Mouse (Mus musculus) heart, embryonic 13.5 days (tissue): ENCODE data around the gene Mylk. TPM values are rescaled to one million over a fixed set of nuclear protein-coding genes. Genes with fewer than 3 reads are reported as not detected.

Experiments used
- ATAC-seq: fragments of 200-750 bp; cut with Nextera tagmentation; 2 replicates; pipeline ENCODE4 v1.8.0; 2017; ENCODE audit warnings: moderate TSS enrichment; ENCODE audit not compliant: insufficient number of reproducible peaks, low FRiP score, low TSS enrichment; ENCODE audit errors: extremely low read depth
- H3K27ac ChIP-seq: fragments of 300-500 bp; sonication (generic); replicated peaks from 2 replicates; pipeline ENCODE4 v1.5.1; 2015; ENCODE audit warnings: moderate library complexity, mild to moderate bottlenecking, inconsistent platforms
- H3K27me3 ChIP-seq: fragments of 300-500 bp; sonication (generic); replicated peaks from 2 replicates; pipeline ENCODE4 v1.6.1; 2015; ENCODE audit warnings: mild to moderate bottlenecking, inconsistent platforms
- H3K36me3 ChIP-seq: fragments of 300-500 bp; sonication (generic); 2 replicates; pipeline ENCODE4 v1.6.1; 2015; ENCODE audit warnings: mild to moderate bottlenecking, inconsistent platforms
- H3K4me1 ChIP-seq: fragments of 300-500 bp; sonication (generic); 2 replicates; pipeline ENCODE4 v1.6.1; 2015; ENCODE audit warnings: inconsistent platforms
- H3K4me2 ChIP-seq: fragments of 300-500 bp; sonication (generic); 2 replicates; pipeline ENCODE4 v1.6.1; 2015; ENCODE audit warnings: inconsistent platforms, mild to moderate bottlenecking, moderate library complexity
- H3K4me3 ChIP-seq: fragments of 300-500 bp; sonication (generic); 2 replicates; pipeline ENCODE4 v1.5.1; 2015; ENCODE audit warnings: moderate library complexity, mild to moderate bottlenecking, inconsistent platforms
- H3K9ac ChIP-seq: fragments of 300-500 bp; sonication (generic); 2 replicates; pipeline ENCODE4 v1.6.1; 2015; ENCODE audit warnings: inconsistent platforms, mild to moderate bottlenecking, moderate library complexity
- H3K9me3 ChIP-seq: fragments of 300-500 bp; sonication (generic); 2 replicates; pipeline ENCODE4 v1.6.1; 2016; ENCODE audit warnings: inconsistent platforms
- WGBS: fragments of 180-500 bp; shearing (Covaris S2); methylation state at CpG from one replicate; pipeline ENCODE4 v1.1.7; 2015; ENCODE audit warnings: mixed read lengths; 5-methylcytosine and 5-hydroxymethylcytosine counted together
- polyA plus RNA-seq: library from polyadenylated mRNA; unstranded; fragments of >200 nt; fragmentation: Nextera tagmentation; extraction: Ambion mirVana; gene quantifications from 2 replicates; pipeline ENCODE4 v1.2.1, GENCODE M21; 2015

Mylk gene
- polyA plus RNA-seq, 1 experiment from 2014 or later = 9.1 TPM

- peaks cover 35% of the 10 kb centered on the region for H3K27me3 ChIP-seq
- H3K4me2 ChIP-seq = no peak overlapping the region
- ATAC-seq = no peak
- no peak overlapping the region for H3K4me3 ChIP-seq
- H3K36me3 ChIP-seq = no peaks in the 10 kb centered on the region
- H3K4me1 ChIP-seq = peaks cover 11% of the 10 kb centered on the region
- 38% methylated on average over 2 of the region's 2 CpGs for WGBS
- H3K9ac ChIP-seq = no peak overlapping the region
- no peaks in the 10 kb centered on the region for H3K9me3 ChIP-seq
- H3K27ac ChIP-seq = no peak overlapping the region
These were observed 2.1 kb upstream of the Mylk start for GRCm38 (mm10) chr16:34742930-34743329.

DNA sequence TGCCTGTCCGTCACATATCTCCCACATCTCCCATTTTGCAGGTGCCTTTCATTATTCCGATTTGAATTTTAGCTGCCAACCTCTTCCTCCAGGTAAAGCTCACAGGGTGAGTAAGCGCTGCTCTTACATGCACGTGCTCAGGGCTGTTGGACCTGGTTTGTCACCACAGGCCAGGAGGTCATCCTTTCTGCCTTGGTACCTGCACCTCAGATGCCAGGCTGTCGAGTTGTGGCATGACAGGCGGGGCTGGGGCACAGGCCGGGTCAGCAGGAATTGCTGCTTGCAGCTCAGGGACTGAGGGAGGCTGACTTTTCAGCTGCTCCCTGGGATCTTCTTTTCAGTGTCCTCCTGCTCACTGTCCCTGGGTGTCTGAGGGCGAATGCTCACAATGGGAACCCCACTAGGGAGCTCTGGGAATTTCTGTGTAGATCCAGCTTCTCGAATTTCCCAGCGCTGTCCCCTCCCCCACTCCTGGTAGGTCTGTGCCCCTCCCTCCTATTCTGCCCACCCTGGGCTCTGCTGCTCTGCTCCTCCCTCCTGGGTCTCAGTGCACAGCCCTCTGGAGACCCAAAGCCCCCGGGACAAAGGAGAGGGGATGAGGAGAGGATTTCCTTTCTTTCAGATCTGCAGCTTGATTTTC, 3.2 kb downstream of the Mylk start:
- no peak for ATAC-seq
- peaks cover 15% of the 10 kb centered on the region for H3K4me1 ChIP-seq
- 31% methylated on average over 11 of the region's 11 CpGs for WGBS
- no peaks in the 10 kb centered on the region for H3K9me3 ChIP-seq
- H3K36me3 ChIP-seq = no peaks in the 10 kb centered on the region
- H3K4me3 ChIP-seq = no peak overlapping the region
- no peak overlapping the region for H3K4me2 ChIP-seq
- H3K9ac ChIP-seq = no peak overlapping the region
- H3K27ac ChIP-seq = no peak overlapping the region
- peaks cover 34% of the 10 kb centered on the region for H3K27me3 ChIP-seq

GRCm38 (mm10) chr16:34749536-34749935, 4.5 kb downstream of the Mylk start:
- Histone ChIP-seq H3K36me3 (no peaks in the 10 kb centered on the region), H3K4me1 (peaks cover 15% of the 10 kb centered on the region), H3K4me3 (no peak overlapping the region), H3K4me2 (no peak overlapping the region), H3K9ac (no peak overlapping the region), H3K9me3 (no peaks in the 10 kb centered on the region), H3K27me3 (peaks cover 23% of the 10 kb centered on the region), H3K27ac (no peak overlapping the region)
- WGBS = 79% methylated on average over 4 of the region's 4 CpGs
- no peak for ATAC-seq

DNA sequence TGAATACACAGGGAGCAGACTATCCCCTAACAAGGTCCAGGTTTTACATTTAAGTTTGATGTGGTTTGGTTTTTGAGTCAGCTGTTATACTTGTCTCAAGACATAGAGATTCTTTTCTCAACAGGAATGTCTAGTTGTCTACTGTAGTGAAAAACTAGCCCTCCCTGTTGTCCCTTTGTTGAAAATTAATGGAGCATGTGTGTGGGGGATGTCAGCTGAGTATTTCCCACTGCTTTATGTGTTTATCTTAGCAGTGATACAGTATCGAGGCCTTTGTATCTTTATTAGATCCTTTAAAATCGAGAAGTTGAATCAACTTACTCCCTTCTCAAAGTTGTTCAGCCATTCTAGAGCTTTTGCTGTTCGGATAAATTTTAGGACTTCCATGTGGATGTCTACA, 7.0 kb downstream of the Mylk start:
- 0 out of 2 replicates have a peak, but pooled peaks cover 5% of the 10 kb centered on the region for H3K4me1 ChIP-seq
- no peaks in the 10 kb centered on the region for H3K9me3 ChIP-seq
- no peak overlapping the region for H3K9ac ChIP-seq
- H3K4me2 ChIP-seq = no peak overlapping the region
- ATAC-seq = no peak
- H3K27me3 ChIP-seq = peaks cover 8% of the 10 kb centered on the region; the same call in 1 of the 2 replicates
- H3K4me3 ChIP-seq = no peak overlapping the region
- 66% methylated on average over 3 of the region's 3 CpGs for WGBS
- H3K27ac ChIP-seq = no peak overlapping the region
- no peaks in the 10 kb centered on the region for H3K36me3 ChIP-seq

GRCm38 (mm10) chr16:34752977-34753376, 8.0 kb downstream of the Mylk start:
- H3K27ac ChIP-seq = no peak overlapping the region
- WGBS = 77% methylated on average over 3 of the region's 3 CpGs
- no peak for ATAC-seq
- H3K9me3 ChIP-seq = no peaks in the 10 kb centered on the region
- H3K4me3 ChIP-seq = no peak overlapping the region
- H3K9ac ChIP-seq = no peak overlapping the region
- peaks cover 1% of the 10 kb centered on the region; the same call in 1 of the 2 replicates for H3K27me3 ChIP-seq
- H3K36me3 ChIP-seq = no peaks in the 10 kb centered on the region
- H3K4me2 ChIP-seq = no peak overlapping the region
- H3K4me1 ChIP-seq = 0 out of 2 replicates have a peak, but pooled peaks cover 5% of the 10 kb centered on the region

DNA sequence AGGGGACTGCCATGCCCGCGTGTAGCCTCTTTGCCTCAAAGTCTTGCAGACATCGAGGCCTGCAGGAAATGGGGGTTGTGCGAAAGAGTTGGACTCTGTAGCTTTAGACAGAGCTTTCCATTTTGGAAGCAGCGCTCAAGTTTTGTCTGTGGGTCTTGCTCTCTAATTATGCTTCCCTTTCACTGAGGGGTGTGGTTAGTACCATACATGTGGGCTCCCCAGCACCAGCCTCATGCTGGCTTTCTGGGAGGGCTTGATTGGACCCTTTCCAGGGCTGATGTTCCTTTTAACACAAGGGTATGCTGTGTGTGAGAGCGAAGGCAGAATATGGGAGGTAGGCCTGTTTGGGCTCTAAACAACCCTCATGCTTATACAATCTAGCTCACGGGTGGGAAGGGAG, 12.0 kb downstream of the Mylk start:
- H3K4me1 ChIP-seq = no peaks in the 10 kb centered on the region
- 78% methylated on average over 7 of the region's 7 CpGs for WGBS

GRCm38 (mm10) chr16:34758205-34758604, 13.2 kb downstream of the Mylk start:
- no peaks in the 10 kb centered on the region for H3K27me3 ChIP-seq
- 55% methylated on average over 5 of the region's 5 CpGs for WGBS
- H3K4me3 ChIP-seq = no peak overlapping the region
- H3K4me2 ChIP-seq = no peak overlapping the region
- H3K4me1 ChIP-seq = no peaks in the 10 kb centered on the region
- H3K9ac ChIP-seq = no peak overlapping the region
- H3K9me3 ChIP-seq = no peaks in the 10 kb centered on the region
- ATAC-seq = no peak
- H3K27ac ChIP-seq = no peak overlapping the region
- no peaks in the 10 kb centered on the region for H3K36me3 ChIP-seq

More for the DNA sequence above, 12.0 kb downstream of the Mylk start:
- no peak for ATAC-seq
- Histone ChIP-seq H3K27ac (no peak overlapping the region), H3K9me3 (no peaks in the 10 kb centered on the region), H3K9ac (no peak overlapping the region), H3K4me3 (no peak overlapping the region), H3K4me2 (no peak overlapping the region), H3K36me3 (no peaks in the 10 kb centered on the region), H3K27me3 (no peaks in the 10 kb centered on the region)

GRCm38 (mm10) chr16:34763959-34764591, 19.1 kb downstream of the Mylk start:
- ATAC-seq = no peak
- Histone ChIP-seq H3K9ac (no peak overlapping the region), H3K27ac (no peak overlapping the region), H3K4me1 (0 out of 2 replicates have a peak, but pooled peaks cover 5% of the 10 kb centered on the region), H3K27me3 (no peaks in the 10 kb centered on the region), H3K4me3 (no peak overlapping the region), H3K9me3 (no peaks in the 10 kb centered on the region), H3K36me3 (no peaks in the 10 kb centered on the region), H3K4me2 (no peak overlapping the region)
- 67% methylated on average over 9 of the region's 9 CpGs for WGBS

- Histone ChIP-seq H3K36me3 (no peaks in the 10 kb centered on the region), H3K4me3 (no peak overlapping the region), H3K27me3 (no peaks in the 10 kb centered on the region), H3K4me1 (0 out of 2 replicates have a peak, but pooled peaks cover 5% of the 10 kb centered on the region), H3K9me3 (no peaks in the 10 kb centered on the region), H3K9ac (no peak overlapping the region), H3K27ac (no peak overlapping the region), H3K4me2 (no peak overlapping the region)
- no peak for ATAC-seq
- WGBS = 67% methylated on average over 1 of the region's 1 CpGs
These were observed 20.7 kb downstream of the Mylk start for GRCm38 (mm10) chr16:34765666-34766065.

- 82% methylated on average over 1 of the region's 1 CpGs for WGBS
- Histone ChIP-seq H3K36me3 (no peaks in the 10 kb centered on the region), H3K27me3 (no peaks in the 10 kb centered on the region), H3K9me3 (no peaks in the 10 kb centered on the region), H3K4me2 (no peak overlapping the region), H3K9ac (no peak overlapping the region), H3K27ac (no peak overlapping the region), H3K4me1 (0 out of 2 replicates have a peak, but pooled peaks cover 5% of the 10 kb centered on the region), H3K4me3 (no peak overlapping the region)
- ATAC-seq = no peak
These were observed 21.2 kb downstream of the Mylk start for GRCm38 (mm10) chr16:34766193-34766592.

DNA sequence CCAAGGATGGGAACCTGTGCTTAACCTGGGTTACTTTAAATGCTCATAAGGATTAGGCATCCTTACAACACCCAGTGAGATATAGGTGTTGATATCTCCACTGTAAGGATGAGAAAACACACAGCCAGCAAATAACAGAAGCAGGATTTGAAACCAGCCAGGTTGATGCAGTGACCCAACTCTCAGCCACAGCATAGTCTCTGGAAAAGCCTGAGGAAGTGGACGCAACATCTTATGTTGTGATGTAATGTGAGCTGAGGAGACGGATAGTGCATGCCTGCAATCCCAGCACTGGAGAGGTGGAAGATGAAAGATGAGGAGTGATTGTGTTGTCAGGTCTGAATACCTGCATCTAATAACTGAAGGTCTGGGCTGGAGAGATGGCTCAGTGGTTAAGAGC, 22.4 kb downstream of the Mylk start:
- Histone ChIP-seq H3K9ac (no peak overlapping the region), H3K36me3 (no peaks in the 10 kb centered on the region), H3K4me1 (0 out of 2 replicates have a peak, but pooled peaks cover 5% of the 10 kb centered on the region), H3K27ac (no peak overlapping the region), H3K27me3 (no peaks in the 10 kb centered on the region), H3K4me2 (no peak overlapping the region), H3K9me3 (no peaks in the 10 kb centered on the region), H3K4me3 (no peak overlapping the region)
- 77% methylated on average over 2 of the region's 2 CpGs for WGBS
- no peak for ATAC-seq

DNA sequence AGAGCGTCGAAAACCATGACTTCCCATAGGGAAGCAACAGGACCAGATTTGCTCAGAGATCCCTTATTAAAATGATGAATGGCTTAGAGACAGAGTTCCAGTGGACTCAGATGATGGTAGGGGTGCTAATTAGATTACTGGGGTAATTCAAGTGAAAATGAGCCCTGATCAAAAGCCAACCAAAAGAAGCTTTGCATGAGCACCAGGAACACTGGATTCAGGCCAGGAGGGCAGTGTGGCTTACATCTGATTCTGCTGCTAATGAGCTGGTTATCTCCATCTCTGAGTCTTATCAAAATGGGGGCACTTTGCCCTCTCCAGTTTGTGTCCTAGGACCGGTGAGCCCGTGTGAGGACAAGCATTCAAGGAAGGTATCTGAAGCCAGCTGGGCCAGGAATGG, 23.4 kb downstream of the Mylk start:
- no peak overlapping the region for H3K4me2 ChIP-seq
- 52% methylated on average over 4 of the region's 4 CpGs for WGBS
- H3K27ac ChIP-seq = no peak overlapping the region
- no peak overlapping the region for H3K4me3 ChIP-seq
- H3K4me1 ChIP-seq = 0 out of 2 replicates have a peak, but pooled peaks cover 5% of the 10 kb centered on the region
- H3K36me3 ChIP-seq = no peaks in the 10 kb centered on the region
- ATAC-seq = no peak
- H3K9me3 ChIP-seq = no peaks in the 10 kb centered on the region
- no peaks in the 10 kb centered on the region for H3K27me3 ChIP-seq
- H3K9ac ChIP-seq = no peak overlapping the region
